In genomic region chr8:107002532-107002931, GRCm38 (mm10) we compare ENCODE assay signal across 8 mouse cellular contexts. TPM values are rescaled to one million over a fixed set of nuclear protein-coding genes. Genes with fewer than 3 reads are reported as not detected.
DNase-seq lines count a peak whose midpoint lies in the region; ATAC-seq lines count a peak whose summit lies in the region.

No protein-coding gene starts in this region.

- H3K4me3 ChIP-seq in heart, embryonic 12.5 days, result no peak overlapping the region
- no peak overlapping the region for H3K4me3 ChIP-seq in limb, embryonic 12.5 days (replicated peaks)
- no peak overlapping the region for H3K4me3 ChIP-seq in midbrain, embryonic 14.5 days (replicated peaks; ENCODE audit: low read depth, low read length)

- H3K9me3 ChIP-seq in heart, embryonic 12.5 days (replicated peaks), result no peaks in the 10 kb centered on the region
- H3K9me3 ChIP-seq in limb, embryonic 12.5 days, result no peaks in the 10 kb centered on the region
- H3K9me3 ChIP-seq in midbrain, embryonic 14.5 days (ENCODE audit: control insufficient read depth, low read length), result no peaks in the 10 kb centered on the region

- H3K36me3 ChIP-seq in heart, embryonic 12.5 days, result peaks cover 26% of the 10 kb centered on the region
- H3K36me3 ChIP-seq in limb, embryonic 12.5 days, result peaks cover 56% of the 10 kb centered on the region
- 0 out of 2 replicates have a peak, but pooled peaks cover 3% of the 10 kb centered on the region for H3K36me3 ChIP-seq in midbrain, embryonic 14.5 days (ENCODE audit: control insufficient read depth, insufficient read depth, low read length)

- H3K27me3 ChIP-seq in heart, embryonic 12.5 days (replicated peaks), result no peaks in the 10 kb centered on the region
- no peaks in the 10 kb centered on the region for H3K27me3 ChIP-seq in limb, embryonic 12.5 days
- no peaks in the 10 kb centered on the region for H3K27me3 ChIP-seq in midbrain, embryonic 14.5 days (ENCODE audit: control insufficient read depth, insufficient read depth, low read length)

- intact Hi-C loops in gastrocnemius, postnatal 36 days (cut with DNase I), result loop anchor here (5.0 kb wide), 2 partner anchors 75 to 305 kb away; no protein-coding TSS in a partner anchor

- H3K27ac ChIP-seq in heart, embryonic 12.5 days (ENCODE audit: poor library complexity, severe bottlenecking), result no peak overlapping the region
- H3K27ac ChIP-seq in limb, embryonic 12.5 days, result no peak overlapping the region
- no peak overlapping the region for H3K27ac ChIP-seq in midbrain, embryonic 14.5 days (replicated peaks; ENCODE audit: low read depth, low read length)

- no peak for ATAC-seq in heart, embryonic 12.5 days (ENCODE audit: insufficient number of reproducible peaks, low FRiP score)
- peak; percentile 66 for ATAC-seq in limb, embryonic 12.5 days (ENCODE audit: insufficient number of reproducible peaks, insufficient read depth, low FRiP score, low TSS enrichment, low read depth)
- no peak; the same call in 1 of the 2 replicates for ATAC-seq in midbrain, embryonic 14.5 days (ENCODE audit: low FRiP score, low TSS enrichment)

- H3K9ac ChIP-seq in heart, embryonic 12.5 days, result no peak overlapping the region
- H3K9ac ChIP-seq in limb, embryonic 12.5 days (replicated peaks), result no peak overlapping the region
- no peak overlapping the region for H3K9ac ChIP-seq in midbrain, embryonic 14.5 days (replicated peaks; ENCODE audit: low read length)

- no peak overlapping the region for H3K4me2 ChIP-seq in heart, embryonic 12.5 days
- no peak overlapping the region for H3K4me2 ChIP-seq in limb, embryonic 12.5 days
- H3K4me2 ChIP-seq in midbrain, embryonic 14.5 days (ENCODE audit: low read length), result no peak overlapping the region

- peak; percentile 88 to 95 for DNase-seq in heart, adult 18-20 months
- DNase-seq in embryo, embryonic 10 days (ENCODE audit: low spot score), result peak; percentile 88
- peak; percentile 82 to 88 for DNase-seq in gastrocnemius, postnatal 36 days
- peak; percentile 91 for DNase-seq in kidney, adult 9 months
- DNase-seq in midbrain, embryonic 14.5 days, result peak; percentile 94
- DNase-seq in spleen, adult 12 weeks (ENCODE audit: low spot score), result peak; percentile 55

- 39% methylated on average over 5 of the region's 5 CpGs for WGBS in heart, embryonic 12.5 days
- WGBS in limb, embryonic 12.5 days, result 41% methylated on average over 5 of the region's 5 CpGs
- WGBS in midbrain, embryonic 14.5 days, result 44% methylated on average over 5 of the region's 5 CpGs

- peaks cover 9% of the 10 kb centered on the region; the same call in 1 of the 2 replicates for H3K4me1 ChIP-seq in heart, embryonic 12.5 days (replicated peaks)
- no peaks in the 10 kb centered on the region for H3K4me1 ChIP-seq in limb, embryonic 12.5 days (replicated peaks)
- no peaks in the 10 kb centered on the region for H3K4me1 ChIP-seq in midbrain, embryonic 14.5 days (ENCODE audit: control insufficient read depth, insufficient read depth, low read length)

RNA-seq across cellular contexts. Expression of gene Vps4a, which starts 28.5 kb away (rescaled TPM):
- total RNA-seq in heart, adult 18-20 months (2021), result 10 to 100 TPM; 58.7 to 60.0 TPM
- polyA plus RNA-seq in heart, embryonic 12.5 days (2016; fragmentation: Nextera tagmentation; extraction: Ambion mirVana), result 50.9 and 53.0 TPM in 2 replicates
- total RNA-seq in gastrocnemius, postnatal 36 days (2021), result 10 to 100 TPM; 61.1 to 64.6 TPM
- polyA plus RNA-seq in limb, embryonic 12.5 days (2016; fragmentation: Nextera tagmentation; extraction: Ambion mirVana), result 75.4 and 78.0 TPM in 2 replicates
- polyA plus RNA-seq in midbrain, embryonic 14.5 days (2014; fragmentation: Nextera tagmentation; extraction: Ambion mirVana), result 152 and 153 TPM in 2 replicates

RNA-seq across cellular contexts. Expression of gene Pdf, which starts 45.9 kb away (rescaled TPM):
- 10 to 100 TPM; 64.3 to 77.4 TPM for total RNA-seq in heart, adult 18-20 months (2021)
- polyA plus RNA-seq in heart, embryonic 12.5 days (2016; fragmentation: Nextera tagmentation; extraction: Ambion mirVana), result 48.0 and 49.0 TPM in 2 replicates
- total RNA-seq in gastrocnemius, postnatal 36 days (2021), result 10 to 100 TPM; 38.3 to 41.6 TPM
- polyA plus RNA-seq in limb, embryonic 12.5 days (2016; fragmentation: Nextera tagmentation; extraction: Ambion mirVana), result 58.2 and 61.4 TPM in 2 replicates
- 29.1 and 33.0 TPM in 2 replicates for polyA plus RNA-seq in midbrain, embryonic 14.5 days (2014; fragmentation: Nextera tagmentation; extraction: Ambion mirVana)

RNA-seq across cellular contexts. Expression of gene Cog8, which starts 54.0 kb away (rescaled TPM):
- 10 to 100 TPM; 15.8 to 17.1 TPM for total RNA-seq in heart, adult 18-20 months (2021)
- polyA plus RNA-seq in heart, embryonic 12.5 days (2016; fragmentation: Nextera tagmentation; extraction: Ambion mirVana), result 31.4 and 31.8 TPM in 2 replicates
- 10 to 100 TPM; 15.0 to 16.1 TPM for total RNA-seq in gastrocnemius, postnatal 36 days (2021)
- polyA plus RNA-seq in limb, embryonic 12.5 days (2016; fragmentation: Nextera tagmentation; extraction: Ambion mirVana), result 45.2 and 48.4 TPM in 2 replicates
- polyA plus RNA-seq in midbrain, embryonic 14.5 days (2014; fragmentation: Nextera tagmentation; extraction: Ambion mirVana), result 36.1 and 41.4 TPM in 2 replicates

RNA-seq across cellular contexts. Expression of gene Nip7, which starts 54.1 kb away (rescaled TPM):
- total RNA-seq in heart, adult 18-20 months (2021), result 10 to 100 TPM; 22.1 to 22.8 TPM
- polyA plus RNA-seq in heart, embryonic 12.5 days (2016; fragmentation: Nextera tagmentation; extraction: Ambion mirVana), result 54.0 and 55.8 TPM in 2 replicates
- 10 to 100 TPM; 13.7 to 21.5 TPM for total RNA-seq in gastrocnemius, postnatal 36 days (2021)
- 95.4 and 103 TPM in 2 replicates for polyA plus RNA-seq in limb, embryonic 12.5 days (2016; fragmentation: Nextera tagmentation; extraction: Ambion mirVana)
- polyA plus RNA-seq in midbrain, embryonic 14.5 days (2014; fragmentation: Nextera tagmentation; extraction: Ambion mirVana), result 73.3 and 78.7 TPM in 2 replicates
